Mouse (Mus musculus): Measurements from ENCODE around the gene Kif6. TPM values are rescaled to one million over a fixed set of nuclear protein-coding genes. Genes with fewer than 3 reads are reported as not detected.

The Kif6 gene
- polyA plus RNA-seq, 1 experiment = 0.04 TPM

DNA sequence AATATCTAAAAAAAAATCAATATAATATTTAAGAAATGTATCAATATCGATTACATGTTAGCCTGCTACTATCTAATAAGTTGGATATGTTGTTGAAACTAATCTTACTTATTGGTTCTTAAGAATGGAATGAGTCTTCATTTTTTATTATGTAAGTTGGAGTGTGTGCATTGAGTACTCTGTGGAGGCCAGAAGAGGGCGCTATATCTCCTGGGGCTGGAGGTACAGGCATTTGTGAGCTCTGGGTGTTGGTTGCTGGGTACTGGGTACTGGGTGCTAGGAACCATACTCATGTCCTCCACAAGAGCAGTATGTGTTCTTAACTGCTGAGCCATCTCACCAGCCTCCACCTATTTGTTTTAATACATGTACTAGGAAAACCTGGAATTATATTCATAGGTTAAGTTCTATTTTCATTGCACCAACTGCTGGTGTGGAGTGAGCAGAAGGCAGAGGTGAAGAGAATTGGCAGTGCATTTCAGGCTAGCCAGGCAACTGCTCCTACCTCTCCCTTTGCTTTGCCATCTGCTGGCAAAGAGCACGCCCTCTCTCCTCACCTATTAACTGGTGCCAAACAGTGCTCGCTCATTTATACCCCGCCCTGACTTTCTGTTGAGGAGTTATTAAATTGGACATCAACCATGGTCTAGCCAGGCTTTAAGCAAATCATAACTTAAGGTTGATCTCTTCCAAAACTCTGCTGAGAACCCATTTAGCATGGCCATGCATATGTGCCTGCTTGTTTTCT, 199.1 kb downstream of the Kif6 start:
- TF ChIP-seq CTCF (IDR thresholded peaks at IDR 0.05; ENCODE audit: extremely low read depth, insufficient read depth, insufficient read length, insufficient replicate concordance) (no peak), POLR2A (IDR thresholded peaks at IDR 0.05; ENCODE audit: low read depth, low read length) (no peak)
- Histone ChIP-seq H3K4me1 (ENCODE audit: control insufficient read depth, insufficient read depth, insufficient read length) (no peaks in the 10 kb centered on the region), H3K36me3 (ENCODE audit: control insufficient read depth, insufficient read depth, low read length) (no peaks in the 10 kb centered on the region), H3K4me3 (ENCODE audit: extremely low read depth, insufficient read depth, insufficient read length) (no peak overlapping the region), H3K27ac (ENCODE audit: insufficient read depth, low read length) (no peak overlapping the region), H3K27me3 (ENCODE audit: control insufficient read depth, insufficient read depth, low read length) (no peaks in the 10 kb centered on the region)
- DNase-seq (ENCODE audit: low read depth in 1 of 2, low spot score in 2 of 2) = no peak
- WGBS = 89% methylated on average over 5 of the region's 5 CpGs

DNA sequence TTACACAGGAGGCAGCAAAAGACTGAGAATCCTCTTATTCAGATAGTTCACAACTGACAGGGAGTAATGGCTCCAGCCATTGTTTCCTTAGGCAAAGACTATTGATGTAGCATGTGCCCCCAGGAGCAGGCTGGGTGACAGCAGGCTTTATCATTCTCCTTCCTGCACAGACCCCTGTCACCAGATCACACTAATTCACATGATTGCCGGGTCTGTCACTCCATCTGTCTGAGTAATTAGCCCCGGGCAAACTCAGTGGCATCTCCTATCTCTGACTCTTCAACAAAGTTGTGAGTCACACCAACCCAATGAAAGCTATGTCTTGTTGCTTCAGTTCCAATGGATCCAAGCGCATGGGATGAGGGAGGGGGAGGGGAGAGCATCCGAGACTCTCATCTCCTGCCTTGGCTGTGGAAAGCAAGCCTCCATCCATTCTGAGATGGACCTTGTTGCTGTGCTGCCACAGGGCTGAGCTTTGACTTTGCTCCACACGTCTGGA, 201.2 kb downstream of the Kif6 start:
- Histone ChIP-seq H3K4me3 (ENCODE audit: extremely low read depth, insufficient read depth, insufficient read length) (no peak overlapping the region), H3K36me3 (ENCODE audit: control insufficient read depth, insufficient read depth, low read length) (no peaks in the 10 kb centered on the region), H3K27ac (ENCODE audit: insufficient read depth, low read length) (no peak overlapping the region), H3K27me3 (ENCODE audit: control insufficient read depth, insufficient read depth, low read length) (no peaks in the 10 kb centered on the region), H3K4me1 (ENCODE audit: control insufficient read depth, insufficient read depth, insufficient read length) (no peaks in the 10 kb centered on the region)
- TF ChIP-seq CTCF (IDR thresholded peaks at IDR 0.05; ENCODE audit: extremely low read depth, insufficient read depth, insufficient read length, insufficient replicate concordance) (no peak), POLR2A (IDR thresholded peaks at IDR 0.05; ENCODE audit: low read depth, low read length) (no peak)
- 58% methylated on average over 5 of the region's 5 CpGs for WGBS
- DNase-seq (ENCODE audit: low read depth in 1 of 2, low spot score in 2 of 2) = no peak

DNA sequence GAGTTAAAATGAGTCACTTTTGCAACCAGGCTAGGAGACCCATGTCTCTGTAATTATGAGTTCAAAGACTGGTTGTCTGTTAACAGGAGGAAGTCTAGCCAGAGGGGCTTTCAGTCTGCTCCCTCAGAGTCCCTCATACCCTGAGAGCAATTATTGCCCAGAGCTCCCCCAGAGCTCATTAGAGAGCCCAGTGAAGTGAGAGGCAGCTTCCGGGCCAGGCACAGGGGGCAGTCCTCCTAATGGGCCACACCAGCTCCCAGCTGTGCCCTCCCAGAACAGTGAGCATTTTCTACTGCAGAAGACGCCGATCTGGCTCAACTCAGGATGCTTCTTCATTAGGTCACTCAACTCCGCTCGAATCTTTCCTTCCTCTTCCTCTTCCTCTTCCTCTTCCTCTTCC, 201.8 kb downstream of the Kif6 start:
- no peaks in the 10 kb centered on the region for H3K36me3 ChIP-seq (ENCODE audit: control insufficient read depth, insufficient read depth, low read length)
- H3K27ac ChIP-seq (ENCODE audit: insufficient read depth, low read length) = no peak overlapping the region
- H3K4me3 ChIP-seq (ENCODE audit: extremely low read depth, insufficient read depth, insufficient read length) = no peak overlapping the region
- WGBS = 58% methylated on average over 5 of the region's 5 CpGs
- TF ChIP-seq POLR2A (IDR thresholded peaks at IDR 0.05; ENCODE audit: low read depth, low read length) (no peak), CTCF (IDR thresholded peaks at IDR 0.05; ENCODE audit: extremely low read depth, insufficient read depth, insufficient read length, insufficient replicate concordance) (no peak)
- no peaks in the 10 kb centered on the region for H3K4me1 ChIP-seq (ENCODE audit: control insufficient read depth, insufficient read depth, insufficient read length)
- no peak for DNase-seq (ENCODE audit: low read depth in 1 of 2, low spot score in 2 of 2)
- no peaks in the 10 kb centered on the region for H3K27me3 ChIP-seq (ENCODE audit: control insufficient read depth, insufficient read depth, low read length)

DNA sequence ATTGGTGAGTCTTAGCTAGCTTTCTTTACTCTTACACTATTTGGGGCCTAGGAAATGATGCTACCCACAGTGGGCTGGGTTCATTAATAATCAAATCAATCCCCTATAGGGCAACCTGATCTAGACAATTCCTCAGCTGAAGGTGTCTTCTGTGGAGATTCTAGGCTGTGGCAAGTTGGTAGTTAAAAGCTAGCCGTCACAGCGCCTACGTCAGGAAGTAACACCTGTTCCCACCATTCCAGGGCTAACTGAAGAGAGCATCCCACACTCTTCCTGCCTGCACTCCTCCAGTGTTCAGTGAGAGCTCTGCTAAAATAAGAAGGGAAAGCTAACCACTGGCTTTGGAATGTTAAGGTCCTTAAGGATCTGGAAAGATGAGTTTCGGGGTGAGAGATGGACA, 205.3 kb downstream of the Kif6 start:
- Histone ChIP-seq H3K27ac (ENCODE audit: insufficient read depth, low read length) (no peak overlapping the region), H3K4me1 (ENCODE audit: control insufficient read depth, insufficient read depth, insufficient read length) (no peaks in the 10 kb centered on the region), H3K36me3 (ENCODE audit: control insufficient read depth, insufficient read depth, low read length) (no peaks in the 10 kb centered on the region), H3K27me3 (ENCODE audit: control insufficient read depth, insufficient read depth, low read length) (no peaks in the 10 kb centered on the region), H3K4me3 (ENCODE audit: extremely low read depth, insufficient read depth, insufficient read length) (no peak overlapping the region)
- TF ChIP-seq CTCF (IDR thresholded peaks at IDR 0.05; ENCODE audit: extremely low read depth, insufficient read depth, insufficient read length, insufficient replicate concordance) (no peak), POLR2A (IDR thresholded peaks at IDR 0.05; ENCODE audit: low read depth, low read length) (no peak)
- whole genome bisulfite sequencing = 89% methylated on average over 4 of the region's 4 CpGs
- DNase-seq (ENCODE audit: low read depth in 1 of 2, low spot score in 2 of 2) = no peak

DNA sequence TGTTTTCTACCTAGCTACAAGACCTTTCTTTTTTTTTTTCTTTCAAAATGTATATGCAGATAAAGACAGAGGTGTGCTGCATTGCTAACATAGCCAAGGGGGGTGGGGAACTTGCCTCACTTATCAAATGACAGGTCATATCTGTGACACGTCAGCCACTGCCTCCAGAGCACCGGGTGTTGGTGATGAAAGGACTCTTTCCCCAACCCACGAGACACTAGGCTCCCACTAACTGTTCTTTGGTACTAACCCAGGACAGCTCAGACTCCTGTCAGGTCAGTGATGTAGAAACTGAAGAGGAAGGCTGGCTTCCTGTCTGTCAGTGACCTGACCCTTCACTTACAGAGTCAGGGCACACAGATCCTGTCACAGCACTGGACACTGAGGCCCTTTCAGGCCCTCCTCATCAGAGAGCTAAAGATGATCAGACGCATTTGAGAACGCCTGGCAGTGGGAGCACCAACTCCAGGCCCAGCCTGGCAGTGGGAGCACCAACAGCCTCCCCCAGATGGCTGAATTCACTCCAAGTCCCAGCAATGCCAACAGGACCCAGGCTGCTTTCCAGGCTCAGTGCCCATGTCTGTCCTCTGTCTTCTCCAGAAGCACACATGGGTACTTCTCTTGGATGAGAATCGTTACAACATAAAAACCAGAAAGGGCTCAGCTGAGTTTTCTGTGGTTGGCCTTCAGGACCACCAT, 209.4 kb downstream of the Kif6 start:
- DNase-seq (ENCODE audit: low read depth in 1 of 2, low spot score in 2 of 2) = no peak
- no peaks in the 10 kb centered on the region for H3K36me3 ChIP-seq (ENCODE audit: control insufficient read depth, insufficient read depth, low read length)
- H3K4me1 ChIP-seq (ENCODE audit: control insufficient read depth, insufficient read depth, insufficient read length) = no peaks in the 10 kb centered on the region
- no peaks in the 10 kb centered on the region for H3K27me3 ChIP-seq (ENCODE audit: control insufficient read depth, insufficient read depth, low read length)
- TF ChIP-seq CTCF (IDR thresholded peaks at IDR 0.05; ENCODE audit: extremely low read depth, insufficient read depth, insufficient read length, insufficient replicate concordance) (no peak), POLR2A (IDR thresholded peaks at IDR 0.05; ENCODE audit: low read depth, low read length) (no peak)
- 67% methylated on average over 6 of the region's 6 CpGs for WGBS
- no peak overlapping the region for H3K4me3 ChIP-seq (ENCODE audit: extremely low read depth, insufficient read depth, insufficient read length)
- no peak overlapping the region for H3K27ac ChIP-seq (ENCODE audit: insufficient read depth, low read length)

DNA sequence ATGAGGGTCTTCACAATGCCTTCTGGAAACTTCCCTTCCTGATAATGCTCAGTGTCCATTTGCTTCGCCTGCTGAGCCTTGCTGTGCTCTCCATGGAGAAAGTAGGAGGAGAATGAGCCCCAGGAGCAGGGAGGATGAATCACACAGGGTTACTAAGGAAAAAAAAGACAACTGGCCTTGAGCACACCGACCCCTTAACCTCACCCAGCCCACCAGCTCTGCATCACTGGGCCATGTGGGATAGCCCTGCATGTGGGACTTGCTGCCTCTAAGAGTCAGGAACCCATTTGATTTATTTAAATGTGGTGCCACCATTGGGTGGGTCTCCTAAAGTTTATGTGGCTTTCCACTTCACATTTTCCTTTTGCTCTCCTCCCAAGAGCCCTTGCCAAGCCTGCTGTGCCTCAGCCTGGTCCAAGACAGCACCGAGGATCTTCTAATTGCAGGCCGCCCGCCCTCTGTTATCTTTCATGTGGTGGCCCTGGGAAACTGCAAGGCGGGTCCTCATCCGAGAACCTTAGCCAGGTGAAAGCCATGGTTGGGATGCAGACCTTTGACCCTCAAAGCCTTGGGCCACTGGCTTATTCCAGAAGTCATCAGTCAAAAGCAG, 210.0 kb downstream of the Kif6 start:
- Histone ChIP-seq H3K27ac (ENCODE audit: insufficient read depth, low read length) (no peak overlapping the region), H3K4me3 (ENCODE audit: extremely low read depth, insufficient read depth, insufficient read length) (no peak overlapping the region), H3K4me1 (ENCODE audit: control insufficient read depth, insufficient read depth, insufficient read length) (no peaks in the 10 kb centered on the region), H3K36me3 (ENCODE audit: control insufficient read depth, insufficient read depth, low read length) (no peaks in the 10 kb centered on the region), H3K27me3 (ENCODE audit: control insufficient read depth, insufficient read depth, low read length) (no peaks in the 10 kb centered on the region)
- no peak for DNase-seq (ENCODE audit: low read depth in 1 of 2, low spot score in 2 of 2)
- TF ChIP-seq POLR2A (IDR thresholded peaks at IDR 0.05; ENCODE audit: low read depth, low read length) (no peak), CTCF (IDR thresholded peaks at IDR 0.05; ENCODE audit: extremely low read depth, insufficient read depth, insufficient read length, insufficient replicate concordance) (no peak)
- 81% methylated on average over 7 of the region's 7 CpGs for WGBS

Data from spleen, adult 2 months (tissue).